Mouse (Mus musculus) heart, adult 18-20 months (tissue): ENCODE data around the gene Kazald1. TPM values are rescaled to one million over a fixed set of nuclear protein-coding genes. Genes with fewer than 3 reads are reported as not detected.

Experiments used
- DNase-seq, 2 experiments: peaks; one replicate each; pipeline ENCODE4 v3.0.0; 2021 to 2022; ENCODE audit warnings: mixed read lengths in 1 of 2
- total RNA-seq, 2 experiments: library from RNA; stranded (reverse); gene quantifications; 2 replicates each; pipeline ENCODE4 v1.2.3; 2021

Kazald1 gene
- total RNA-seq, 2 experiments from 2014 or later, result 3.3 to 4.1 TPM

DNA sequence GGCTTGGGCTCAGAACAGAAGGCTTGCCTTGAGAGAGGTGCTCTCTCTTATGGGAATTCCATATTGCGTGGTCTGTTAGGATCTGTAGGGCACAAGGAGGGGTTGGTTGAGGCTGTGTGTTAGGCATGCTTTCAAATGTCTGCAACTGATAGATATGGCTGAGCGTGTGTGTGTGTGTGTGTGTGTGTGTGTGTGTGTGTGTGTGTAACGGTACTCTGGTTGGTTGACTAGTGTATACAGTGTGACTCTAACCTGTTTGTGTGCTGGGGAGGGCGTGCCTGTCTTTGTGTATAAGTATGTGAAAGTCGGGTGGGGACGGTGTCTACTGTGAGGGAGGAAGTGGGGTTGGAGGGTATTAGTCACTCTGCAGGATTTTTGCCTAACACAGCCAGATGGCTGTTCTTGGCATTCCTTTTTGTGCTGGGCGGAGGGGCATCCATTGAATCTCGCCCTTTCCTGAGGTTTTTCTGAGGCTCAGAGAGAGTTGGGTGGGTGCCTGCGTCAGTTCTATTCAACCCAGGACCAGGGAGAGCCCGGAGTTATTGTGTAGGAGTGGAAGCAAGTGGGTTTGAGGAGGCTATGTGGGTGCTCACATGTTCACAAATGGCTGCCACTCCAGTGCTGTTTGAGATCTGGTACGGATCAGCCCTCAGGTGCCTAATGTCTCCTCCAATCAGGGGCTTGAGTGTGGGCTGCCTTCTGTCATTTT lies 27.0 kb upstream of the Kazald1 start:
- peak; percentile 76 to 84 for DNase-seq

DNA sequence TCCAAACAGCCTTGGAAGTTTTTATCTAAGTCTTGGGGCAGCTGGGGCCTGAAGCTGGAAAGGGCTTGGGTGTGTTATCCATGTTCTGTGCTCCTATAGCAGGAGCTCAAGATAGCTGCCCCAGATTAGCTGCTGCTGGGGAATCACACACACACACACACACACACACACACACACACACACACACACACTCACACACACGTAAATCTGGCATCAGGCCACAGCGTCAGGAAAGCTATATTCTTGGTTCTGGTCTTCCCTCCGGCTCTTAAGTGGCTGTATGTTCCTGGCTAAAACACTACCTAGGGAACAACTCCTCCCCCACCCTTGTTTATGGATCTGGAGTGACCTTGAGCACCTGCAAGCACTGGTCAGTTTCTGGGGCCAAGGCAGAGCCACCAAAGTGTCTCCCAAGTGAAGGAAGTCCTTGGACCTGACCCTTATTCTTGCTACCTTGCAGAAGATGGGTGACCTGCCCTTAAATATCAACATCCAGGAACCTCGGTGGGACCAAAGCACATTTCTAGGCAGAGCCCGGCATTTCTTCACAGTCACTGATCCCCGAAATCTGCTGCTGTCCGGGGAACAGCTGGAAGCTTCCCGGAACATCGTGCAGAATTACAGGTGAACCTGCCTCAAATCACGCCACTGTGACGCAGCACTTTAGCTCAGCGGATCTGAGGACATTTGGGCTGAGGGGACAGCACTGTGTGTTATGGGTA lies 26.2 kb upstream of the Kazald1 start:
- no peak for DNase-seq

GRCm38 (mm10) chr19:45049523-45049922 lies 25.5 kb upstream of the Kazald1 start:
- no peak for DNase-seq

DNA sequence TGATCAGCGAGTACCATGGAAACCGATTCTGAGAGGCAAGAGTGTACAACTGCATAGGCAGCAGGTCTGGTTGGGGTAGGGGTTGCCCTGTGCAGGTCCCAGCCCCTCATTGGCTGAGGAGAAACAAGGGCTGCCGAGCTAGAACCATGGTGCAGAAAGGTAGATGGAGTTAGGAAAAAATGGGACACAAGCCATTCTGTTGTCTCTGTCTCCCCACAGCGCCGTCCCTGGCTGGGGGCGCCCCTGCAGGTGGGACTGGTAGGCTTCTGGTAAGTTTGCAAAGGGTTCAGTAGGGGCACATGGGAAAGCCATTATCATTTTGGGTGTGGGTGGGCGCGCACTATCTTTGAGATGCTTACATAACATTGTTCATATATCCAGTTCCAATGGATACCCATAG lies 21.6 kb upstream of the Kazald1 start:
- DNase-seq, result no peak

DNA sequence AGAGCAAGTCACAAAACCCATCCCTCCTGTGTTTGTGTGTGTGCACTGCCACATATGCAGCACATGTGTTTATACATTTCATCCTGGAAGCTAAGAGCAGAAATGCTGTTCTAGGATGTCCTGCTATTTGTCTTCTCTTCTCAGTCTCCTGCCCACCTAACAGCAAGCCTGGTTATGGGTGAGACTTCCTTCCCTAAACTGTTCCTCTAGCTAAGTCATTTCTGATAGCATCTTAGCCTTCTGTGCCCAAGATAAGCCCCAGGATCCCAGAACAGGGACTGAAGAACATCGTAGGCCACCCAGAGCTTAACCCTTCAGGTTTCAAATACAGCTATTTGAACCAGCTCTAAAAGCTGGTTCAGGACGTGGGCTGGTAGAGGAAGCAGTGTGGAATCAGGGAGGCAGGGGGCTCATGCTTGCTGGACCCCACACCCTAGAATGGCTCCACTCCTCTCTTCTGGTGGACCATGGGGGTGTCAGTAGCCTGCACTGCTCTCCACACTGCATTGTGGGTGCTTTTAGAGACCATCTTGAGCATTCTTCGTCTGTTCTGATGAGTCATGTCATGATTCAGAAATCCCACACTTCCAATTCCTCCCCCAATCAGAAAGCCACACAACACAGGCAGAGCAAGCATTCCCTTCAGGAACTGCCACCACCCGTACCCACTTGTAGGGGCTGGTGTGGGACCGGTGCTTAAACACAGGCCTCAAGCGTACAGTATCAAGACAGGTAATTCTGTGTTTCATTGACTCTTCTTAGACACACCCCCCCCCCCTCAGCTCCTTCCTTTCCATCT lies 19.9 kb upstream of the Kazald1 start:
- no peak for DNase-seq

- DNase-seq, result peak; percentile 51 to 52
Measured at GRCm38 (mm10) chr19:45056364-45056763, 18.7 kb upstream of the Kazald1 start.

DNA sequence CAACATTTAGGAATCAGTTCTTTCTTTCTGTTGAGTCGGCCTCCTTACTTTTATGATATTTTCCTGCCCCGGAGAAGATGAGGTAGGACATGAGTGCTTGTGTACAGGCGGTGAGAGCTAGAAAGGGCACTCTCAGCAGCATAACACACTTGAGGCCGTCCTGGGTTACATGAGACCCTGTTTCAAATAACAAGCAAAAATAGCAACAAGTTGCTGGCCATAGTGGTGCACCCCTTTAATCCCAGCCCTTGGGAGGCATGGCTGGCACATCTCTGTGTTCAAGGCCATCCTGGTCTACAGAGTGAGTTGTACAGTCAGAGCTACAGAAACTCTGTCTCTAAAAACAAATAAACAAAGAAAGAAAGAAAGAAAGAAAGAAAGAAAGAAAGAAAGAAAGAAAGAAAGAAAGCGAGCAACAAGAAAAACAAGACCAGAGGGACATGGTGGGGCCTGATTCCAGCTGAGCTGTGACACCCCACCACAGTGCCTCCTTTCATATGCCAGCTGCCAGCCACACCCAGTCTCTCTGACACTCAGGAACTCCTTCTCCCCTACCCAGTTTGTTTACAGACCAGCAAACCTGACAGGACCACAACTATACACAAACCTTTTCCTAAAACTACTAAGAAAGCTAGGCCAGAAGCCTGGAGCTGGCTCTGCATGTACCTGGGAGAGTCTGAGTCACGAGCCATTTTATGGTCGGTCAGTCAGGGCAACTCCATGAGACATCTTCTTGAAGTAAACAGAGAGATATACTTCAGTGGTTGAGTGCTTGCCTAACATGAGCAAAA lies 17.9 kb upstream of the Kazald1 start:
- DNase-seq, result no peak

DNA sequence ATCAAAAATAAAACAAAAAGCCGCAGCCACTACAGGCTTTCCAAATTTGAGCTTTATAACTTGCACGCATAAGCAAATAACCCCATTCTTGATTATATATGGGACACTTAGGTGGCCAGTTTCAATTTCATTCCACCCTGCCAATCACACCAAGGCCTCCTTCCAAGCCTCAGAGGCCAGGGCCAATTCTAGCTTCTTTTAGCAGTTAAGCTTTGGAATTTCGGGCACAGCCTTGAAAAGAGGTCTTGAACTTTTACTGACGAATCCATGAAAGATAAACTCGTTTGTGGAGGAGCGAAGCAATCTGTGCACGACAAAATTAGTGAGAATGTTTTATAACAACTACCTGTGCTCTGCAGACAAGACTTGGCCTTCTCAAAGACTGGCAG lies 17.3 kb upstream of the Kazald1 start:
- DNase-seq, result no peak

GRCm38 (mm10) chr19:45058113-45058839 lies 16.8 kb upstream of the Kazald1 start:
- peak; percentile 96 to 98 for DNase-seq

GRCm38 (mm10) chr19:45058841-45059240 lies 16.2 kb upstream of the Kazald1 start:
- DNase-seq, result no peak

DNA sequence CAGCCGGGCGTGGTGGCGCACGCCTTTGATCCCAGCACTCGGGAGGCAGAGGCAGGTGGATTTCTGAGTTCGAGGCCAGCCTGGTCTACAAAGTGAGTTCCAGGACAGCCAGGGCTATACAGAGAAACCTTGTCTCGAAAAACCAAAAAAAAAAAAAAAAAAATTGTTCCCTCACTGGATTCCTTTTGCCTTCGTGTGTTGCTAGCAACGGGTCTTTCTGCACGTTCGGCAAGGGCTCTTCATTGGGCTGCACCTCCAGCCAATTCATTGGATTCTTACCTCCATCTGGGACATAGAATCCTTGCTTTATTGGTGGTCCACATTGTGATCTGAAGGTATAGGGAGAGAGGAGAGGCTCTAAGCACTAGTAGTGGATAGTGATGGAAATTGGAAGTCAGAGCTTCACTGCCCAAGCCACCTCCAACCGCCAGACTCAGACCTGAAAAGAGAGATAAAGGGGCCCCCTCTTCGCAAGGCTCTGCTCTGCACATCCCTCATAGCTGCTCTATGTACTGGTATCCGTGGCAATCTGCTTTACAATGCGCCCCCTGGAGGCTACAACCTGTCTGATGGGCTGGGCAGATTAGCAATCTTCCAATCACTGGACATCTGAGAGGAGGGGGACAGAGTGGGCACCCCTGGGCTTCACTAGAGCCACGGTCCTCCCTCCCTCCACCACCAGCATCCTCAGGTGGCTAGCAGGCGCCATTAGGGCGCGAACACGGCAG lies 11.3 kb upstream of the Kazald1 start:
- DNase-seq, result peak in 1 of 2 experiments; percentile 72

DNA sequence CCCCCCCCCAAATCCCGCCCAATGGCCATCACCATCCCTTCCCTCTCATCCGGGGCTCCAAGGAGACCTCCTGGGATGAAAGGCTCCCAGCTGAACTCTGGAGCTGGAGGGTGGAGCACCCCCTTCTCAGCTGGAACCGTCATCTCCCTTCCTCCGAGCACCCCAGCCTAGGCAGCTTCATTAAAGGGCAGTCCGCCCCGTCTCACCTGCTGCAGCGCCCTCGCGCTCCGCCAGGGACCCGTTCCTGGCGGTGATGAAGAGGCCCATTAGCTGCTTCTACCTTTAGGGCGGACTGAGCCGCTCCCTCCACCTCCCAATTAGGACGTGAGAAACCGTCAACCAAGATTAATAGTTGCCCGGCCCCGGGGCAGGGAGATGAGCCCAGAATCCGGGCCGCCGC lies 9.8 kb upstream of the Kazald1 start:
- no peak for DNase-seq

GRCm38 (mm10) chr19:45067170-45067569 lies 7.9 kb upstream of the Kazald1 start:
- no peak for DNase-seq

DNA sequence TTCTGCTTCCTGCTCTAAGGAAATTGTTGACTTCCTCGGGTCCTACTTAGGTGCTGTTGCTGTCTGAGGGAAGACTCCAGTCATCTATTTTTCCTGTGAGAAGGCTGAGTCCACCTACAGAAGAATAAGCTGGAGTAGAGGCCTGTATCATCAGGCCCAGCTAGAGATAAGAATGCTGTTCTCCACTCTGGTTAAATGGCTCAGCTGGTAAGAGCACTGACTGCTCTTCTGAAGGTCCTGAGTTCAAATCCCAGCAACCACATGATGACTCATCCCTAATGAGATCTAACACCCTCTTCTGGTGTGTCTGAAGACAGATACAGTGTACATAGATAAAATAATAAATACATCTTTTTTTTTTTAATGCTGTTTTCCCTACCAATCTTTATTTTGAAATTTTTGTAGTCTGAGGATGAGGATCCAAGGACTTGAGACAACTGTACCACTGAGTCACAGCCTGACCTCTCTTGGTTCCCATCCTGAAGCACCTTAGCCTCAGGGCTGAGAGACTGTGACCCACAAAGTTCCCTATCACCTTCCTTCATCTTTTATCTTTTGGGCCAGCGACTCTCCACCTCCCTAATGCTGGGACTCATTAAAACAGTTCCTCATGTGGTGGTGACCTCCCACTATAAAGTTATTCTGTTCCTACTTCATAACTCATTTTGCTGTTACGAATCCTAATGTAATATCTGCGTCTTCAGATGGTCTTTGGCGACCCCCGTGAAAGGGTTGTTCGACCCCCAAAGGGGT lies 7.1 kb upstream of the Kazald1 start:
- no peak for DNase-seq

GRCm38 (mm10) chr19:45073871-45074542 lies 1.0 kb upstream of the Kazald1 start:
- peak; percentile 86 to 93 for DNase-seq

- peak; percentile 47 to 60 for DNase-seq
Measured at GRCm38 (mm10) chr19:45075323-45076035, 438 bp downstream of the Kazald1 start.

GRCm38 (mm10) chr19:45076036-45076575 lies 1.1 kb downstream of the Kazald1 start:
- DNase-seq, result no peak
